Mouse (Mus musculus): ENCODE measurements around the gene Ntrk3. TPM values are rescaled to one million over a fixed set of nuclear protein-coding genes. Genes with fewer than 3 reads are reported as not detected.

Ntrk3 gene
- polyA plus RNA-seq, 1 experiment from 2014 or later = not detected

DNA sequence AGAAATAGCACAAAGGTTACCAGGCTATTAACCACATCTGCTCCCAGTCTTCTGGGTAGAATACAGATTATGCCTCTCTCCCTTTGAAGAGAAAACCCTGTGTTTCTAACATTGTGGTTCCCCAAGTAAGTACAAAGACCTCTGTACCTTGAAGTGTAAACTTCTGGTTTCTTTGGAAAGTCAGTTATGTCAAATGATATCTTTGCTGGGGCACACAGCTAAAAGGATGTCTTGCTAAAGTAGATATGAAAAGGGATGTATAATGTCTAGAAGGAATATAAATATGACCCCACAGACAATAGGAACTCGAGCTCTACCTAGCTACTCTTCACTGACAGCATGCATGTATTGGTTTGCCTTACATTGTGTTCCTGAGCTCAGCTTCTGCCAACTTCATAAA, 44.7 kb downstream of the Ntrk3 start:
- 63% methylated on average over 1 of the region's 1 CpGs for WGBS (ENCODE audit: missing documents)
- no peaks in the 10 kb centered on the region for H3K79me2 ChIP-seq (ENCODE audit: inconsistent target)

GRCm38 (mm10) chr7:78690956-78691355, 46.9 kb downstream of the Ntrk3 start:
- Histone ChIP-seq H3K79me2 (ENCODE audit: inconsistent target) (no peaks in the 10 kb centered on the region), H3K4me3 (ENCODE audit: inconsistent target) (no peak overlapping the region), H3K36me3 (ENCODE audit: inconsistent target) (no peaks in the 10 kb centered on the region), H3K27ac (no peak overlapping the region)
- WGBS (ENCODE audit: missing documents) = 89% methylated on average over 3 of the region's 3 CpGs

More for the DNA sequence above, 44.7 kb downstream of the Ntrk3 start:
- Histone ChIP-seq H3K4me3 (ENCODE audit: inconsistent target) (no peak overlapping the region), H3K27ac (no peak overlapping the region), H3K36me3 (ENCODE audit: inconsistent target) (no peaks in the 10 kb centered on the region)

GRCm38 (mm10) chr7:78684943-78685342, 52.9 kb downstream of the Ntrk3 start:
- WGBS (ENCODE audit: missing documents) = 2% methylated on average over 6 of the region's 6 CpGs

DNA sequence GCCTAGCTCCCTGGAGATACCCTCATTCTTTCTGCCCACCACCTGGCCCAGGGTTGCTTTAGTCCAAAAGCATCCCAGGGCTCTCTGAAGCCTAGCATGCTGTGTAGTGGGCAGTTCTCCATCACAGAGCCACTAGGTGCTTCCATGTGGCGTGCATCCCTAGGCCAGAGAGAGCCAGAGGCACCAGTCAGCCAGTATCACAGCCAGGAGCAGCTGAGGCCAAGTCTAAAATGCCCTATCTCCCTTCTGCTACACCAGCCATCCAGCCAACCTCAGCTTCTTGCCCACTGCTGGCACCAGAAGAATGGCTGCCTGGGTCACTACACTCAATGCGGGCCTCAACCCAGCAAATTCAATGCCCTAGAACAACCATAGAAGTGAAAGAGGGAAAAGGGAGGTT, 56.9 kb downstream of the Ntrk3 start:
- no peaks in the 10 kb centered on the region for H3K36me3 ChIP-seq (ENCODE audit: inconsistent target)
- 85% methylated on average over 2 of the region's 2 CpGs for WGBS (ENCODE audit: missing documents)
- H3K27ac ChIP-seq = no peak overlapping the region
- no peak overlapping the region for H3K4me3 ChIP-seq (ENCODE audit: inconsistent target)
- H3K79me2 ChIP-seq (ENCODE audit: inconsistent target) = no peaks in the 10 kb centered on the region

More at GRCm38 (mm10) chr7:78684943-78685342, 52.9 kb downstream of the Ntrk3 start:
- Histone ChIP-seq H3K36me3 (ENCODE audit: inconsistent target) (no peaks in the 10 kb centered on the region), H3K4me3 (ENCODE audit: inconsistent target) (no peak overlapping the region), H3K79me2 (ENCODE audit: inconsistent target) (no peaks in the 10 kb centered on the region), H3K27ac (no peak overlapping the region)

DNA sequence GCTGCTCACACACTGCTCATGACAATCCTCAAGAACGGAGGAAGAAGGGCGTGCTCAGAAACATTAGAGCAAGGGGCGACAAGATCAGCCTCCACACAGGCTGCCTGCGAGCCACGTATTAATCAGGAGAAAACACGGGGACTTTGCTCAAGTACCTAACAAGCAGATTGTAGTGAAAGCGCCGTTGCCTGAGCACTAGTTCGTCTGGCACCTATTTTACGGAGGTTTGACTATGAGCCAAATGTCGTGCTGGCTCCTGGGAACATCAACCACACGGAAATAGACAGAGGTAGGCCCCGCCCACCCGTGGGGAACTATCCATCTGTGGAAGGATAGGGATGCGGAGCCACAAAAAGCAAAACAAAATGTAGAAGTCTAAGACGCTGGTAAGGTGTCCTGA, 68.4 kb downstream of the Ntrk3 start:
- no peak overlapping the region for H3K27ac ChIP-seq
- H3K79me2 ChIP-seq (ENCODE audit: inconsistent target) = no peaks in the 10 kb centered on the region
- H3K36me3 ChIP-seq (ENCODE audit: inconsistent target) = no peaks in the 10 kb centered on the region
- H3K4me3 ChIP-seq (ENCODE audit: inconsistent target) = no peak overlapping the region
- WGBS (ENCODE audit: missing documents) = 88% methylated on average over 10 of the region's 16 CpGs

DNA sequence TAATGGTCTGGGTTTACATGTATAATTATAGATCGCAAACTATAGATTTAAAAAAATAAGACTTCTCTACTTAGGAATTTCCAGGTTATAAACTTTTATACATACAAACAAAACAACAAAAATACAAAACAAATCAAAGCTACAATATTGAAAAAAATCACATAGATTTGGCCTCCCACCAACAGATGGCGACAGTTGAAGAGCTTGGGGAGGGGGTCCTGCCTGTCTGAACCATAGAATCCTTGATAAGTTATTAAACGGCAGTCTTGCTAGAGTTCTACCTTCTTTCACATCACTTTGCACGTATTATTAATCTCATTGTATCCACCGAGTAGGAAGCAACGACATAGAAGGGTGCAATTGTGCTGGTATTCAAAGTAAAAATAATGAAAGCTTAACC, 68.9 kb downstream of the Ntrk3 start:
- WGBS (ENCODE audit: missing documents) = 82% methylated on average over 6 of the region's 6 CpGs
- Histone ChIP-seq H3K4me3 (ENCODE audit: inconsistent target) (no peak overlapping the region), H3K27ac (no peak overlapping the region), H3K36me3 (ENCODE audit: inconsistent target) (no peaks in the 10 kb centered on the region), H3K79me2 (ENCODE audit: inconsistent target) (no peaks in the 10 kb centered on the region)

- WGBS (ENCODE audit: missing documents) = 90% methylated on average over 6 of the region's 6 CpGs
These were observed 69.7 kb downstream of the Ntrk3 start for GRCm38 (mm10) chr7:78668003-78668635.

DNA sequence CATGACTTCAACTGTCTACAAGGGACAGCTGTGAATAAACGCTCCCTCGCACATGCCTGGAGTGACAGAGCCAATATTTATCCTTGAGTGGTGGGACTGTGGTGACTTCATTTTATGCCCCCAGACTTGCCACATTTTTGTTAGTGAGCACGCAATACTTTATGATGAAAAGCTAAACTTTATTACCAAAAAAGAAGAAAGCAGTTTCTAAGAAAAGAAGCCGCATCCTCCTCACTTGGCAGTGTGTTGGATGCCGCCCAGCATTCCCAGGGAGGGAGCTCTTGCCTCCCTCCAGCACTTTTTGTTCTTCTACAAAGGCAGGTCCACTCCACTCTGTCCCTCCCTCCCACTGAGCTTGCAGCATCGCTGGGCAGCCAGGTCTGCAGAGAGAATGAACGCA, 77.0 kb downstream of the Ntrk3 start:
- Histone ChIP-seq H3K4me3 (ENCODE audit: inconsistent target) (no peak overlapping the region), H3K27ac (no peak overlapping the region), H3K79me2 (ENCODE audit: inconsistent target) (no peaks in the 10 kb centered on the region), H3K36me3 (ENCODE audit: inconsistent target) (no peaks in the 10 kb centered on the region)
- 89% methylated on average over 7 of the region's 7 CpGs for WGBS (ENCODE audit: missing documents)

More at GRCm38 (mm10) chr7:78668003-78668635, 69.7 kb downstream of the Ntrk3 start:
- no peaks in the 10 kb centered on the region for H3K79me2 ChIP-seq (ENCODE audit: inconsistent target)
- H3K4me3 ChIP-seq (ENCODE audit: inconsistent target) = no peak overlapping the region
- no peaks in the 10 kb centered on the region for H3K36me3 ChIP-seq (ENCODE audit: inconsistent target)
- H3K27ac ChIP-seq = no peak overlapping the region

- 95% methylated on average over 2 of the region's 2 CpGs for WGBS (ENCODE audit: missing documents)
- H3K27ac ChIP-seq = no peak overlapping the region
These were observed 78.0 kb downstream of the Ntrk3 start for GRCm38 (mm10) chr7:78659846-78660245.

GRCm38 (mm10) chr7:78658026-78658425, 79.8 kb downstream of the Ntrk3 start:
- no peak overlapping the region for H3K4me3 ChIP-seq (ENCODE audit: inconsistent target)
- no peaks in the 10 kb centered on the region for H3K79me2 ChIP-seq (ENCODE audit: inconsistent target)
- H3K36me3 ChIP-seq (ENCODE audit: inconsistent target) = no peaks in the 10 kb centered on the region
- 76% methylated on average over 10 of the region's 10 CpGs for WGBS (ENCODE audit: missing documents)
- H3K27ac ChIP-seq = no peak overlapping the region

More at GRCm38 (mm10) chr7:78659846-78660245, 78.0 kb downstream of the Ntrk3 start:
- Histone ChIP-seq H3K4me3 (ENCODE audit: inconsistent target) (no peak overlapping the region), H3K36me3 (ENCODE audit: inconsistent target) (no peaks in the 10 kb centered on the region), H3K79me2 (ENCODE audit: inconsistent target) (no peaks in the 10 kb centered on the region)

- no peaks in the 10 kb centered on the region for H3K79me2 ChIP-seq (ENCODE audit: inconsistent target)
- no peak overlapping the region for H3K4me3 ChIP-seq (ENCODE audit: inconsistent target)
- no peak overlapping the region for H3K27ac ChIP-seq
- WGBS (ENCODE audit: missing documents) = 71% methylated on average over 3 of the region's 3 CpGs
- no peaks in the 10 kb centered on the region for H3K36me3 ChIP-seq (ENCODE audit: inconsistent target)
These were observed 81.6 kb downstream of the Ntrk3 start for GRCm38 (mm10) chr7:78656181-78656580.

GRCm38 (mm10) chr7:78653686-78654085, 84.1 kb downstream of the Ntrk3 start:
- WGBS (ENCODE audit: missing documents) = 42% methylated on average over 4 of the region's 4 CpGs
- no peaks in the 10 kb centered on the region for H3K36me3 ChIP-seq (ENCODE audit: inconsistent target)
- no peak overlapping the region for H3K27ac ChIP-seq
- H3K79me2 ChIP-seq (ENCODE audit: inconsistent target) = no peaks in the 10 kb centered on the region
- H3K4me3 ChIP-seq (ENCODE audit: inconsistent target) = no peak overlapping the region

GRCm38 (mm10) chr7:78652296-78652695, 85.5 kb downstream of the Ntrk3 start:
- H3K79me2 ChIP-seq (ENCODE audit: inconsistent target) = no peaks in the 10 kb centered on the region
- no peaks in the 10 kb centered on the region for H3K36me3 ChIP-seq (ENCODE audit: inconsistent target)
- H3K27ac ChIP-seq = no peak overlapping the region
- WGBS (ENCODE audit: missing documents) = 55% methylated on average over 1 of the region's 1 CpGs
- H3K4me3 ChIP-seq (ENCODE audit: inconsistent target) = no peak overlapping the region

DNA sequence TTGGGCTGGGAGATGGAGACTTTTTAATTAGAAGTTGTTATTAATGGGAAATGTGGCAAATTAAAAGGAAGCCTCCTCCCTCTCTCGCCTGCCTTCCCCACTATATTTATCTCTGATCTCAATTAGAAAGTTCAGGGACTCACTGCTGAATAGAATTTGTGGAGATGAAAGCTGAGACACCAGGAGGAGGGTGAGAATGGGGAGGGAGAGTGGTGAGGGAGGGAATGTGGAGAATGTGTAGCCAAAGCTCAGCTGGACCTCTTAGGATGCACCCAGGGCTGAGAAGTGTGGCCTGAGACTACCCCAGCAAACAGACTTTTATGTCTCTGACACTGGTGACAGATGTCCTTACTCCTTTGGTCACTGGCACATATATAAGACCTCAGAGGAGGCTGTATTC, 86.3 kb downstream of the Ntrk3 start:
- WGBS (ENCODE audit: missing documents) = 55% methylated on average over 1 of the region's 1 CpGs
- no peaks in the 10 kb centered on the region for H3K79me2 ChIP-seq (ENCODE audit: inconsistent target)
- H3K27ac ChIP-seq = no peak overlapping the region
- no peaks in the 10 kb centered on the region for H3K36me3 ChIP-seq (ENCODE audit: inconsistent target)
- no peak overlapping the region for H3K4me3 ChIP-seq (ENCODE audit: inconsistent target)

GRCm38 (mm10) chr7:78643667-78644066, 94.1 kb downstream of the Ntrk3 start:
- no peak overlapping the region for H3K27ac ChIP-seq
- H3K4me3 ChIP-seq (ENCODE audit: inconsistent target) = no peak overlapping the region
- H3K79me2 ChIP-seq (ENCODE audit: inconsistent target) = no peaks in the 10 kb centered on the region
- no peaks in the 10 kb centered on the region for H3K36me3 ChIP-seq (ENCODE audit: inconsistent target)
- WGBS (ENCODE audit: missing documents) = 71% methylated on average over 6 of the region's 6 CpGs

- Histone ChIP-seq H3K27ac (no peak overlapping the region), H3K36me3 (ENCODE audit: inconsistent target) (no peaks in the 10 kb centered on the region), H3K4me3 (ENCODE audit: inconsistent target) (no peak overlapping the region), H3K79me2 (ENCODE audit: inconsistent target) (no peaks in the 10 kb centered on the region)
- 75% methylated on average over 4 of the region's 4 CpGs for WGBS (ENCODE audit: missing documents)
These were observed 114.1 kb downstream of the Ntrk3 start for GRCm38 (mm10) chr7:78623686-78624085.

All from macrophage (primary cell).